Mouse (Mus musculus) embryo, embryonic 11 days (tissue): ENCODE data around the gene Rptor.

Experiments used
- DNase-seq: peaks from one replicate; pipeline ENCODE4 v3.0.0-alpha.2; 2015

The Rptor gene

GRCm38 (mm10) chr11:119942201-119942726 is 339.6 kb downstream of the Rptor start:
- DNase-seq: no peak

DNA sequence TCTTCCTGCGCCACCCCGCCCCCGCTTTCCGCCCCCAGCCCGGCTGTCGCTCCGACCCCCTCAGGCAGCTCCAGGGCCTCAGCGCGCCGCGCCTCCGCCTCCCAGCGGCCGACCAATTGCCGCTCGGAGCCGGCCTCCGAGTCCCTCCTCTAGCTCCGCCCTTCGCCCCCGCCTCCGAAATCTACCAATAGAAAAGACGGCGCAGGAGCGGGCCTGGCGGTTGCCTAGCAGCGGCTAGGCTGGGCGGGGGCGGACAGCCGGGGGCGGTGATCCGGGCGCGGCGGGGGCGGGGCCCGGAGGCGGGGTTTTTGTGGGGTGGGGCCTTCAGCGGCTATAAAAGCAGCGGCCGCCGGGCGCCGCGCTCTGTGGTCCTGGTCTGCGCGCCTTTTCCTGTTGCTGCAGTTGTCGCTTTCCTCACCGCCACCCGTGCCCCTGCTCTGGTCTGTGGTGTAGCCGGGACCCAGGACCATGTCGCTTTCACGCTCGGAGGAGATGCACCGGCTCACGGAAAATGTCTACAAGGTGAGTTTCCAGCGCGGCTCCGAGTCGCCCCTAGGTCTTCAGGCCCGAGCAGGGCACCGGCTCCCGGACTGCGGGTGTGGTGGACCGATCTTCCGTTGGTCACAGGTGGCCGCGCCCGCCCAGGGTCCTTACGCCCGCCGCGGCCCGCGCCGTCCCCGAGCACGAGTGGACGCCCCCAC is 340.2 kb downstream of the Rptor start, which contains the start of gene Baiap2:
TSS of gene Baiap2 (plus strand) at position 37 of the 701 bp plus-strand sequence.
- DNase-seq: peak; percentile 99

DNA sequence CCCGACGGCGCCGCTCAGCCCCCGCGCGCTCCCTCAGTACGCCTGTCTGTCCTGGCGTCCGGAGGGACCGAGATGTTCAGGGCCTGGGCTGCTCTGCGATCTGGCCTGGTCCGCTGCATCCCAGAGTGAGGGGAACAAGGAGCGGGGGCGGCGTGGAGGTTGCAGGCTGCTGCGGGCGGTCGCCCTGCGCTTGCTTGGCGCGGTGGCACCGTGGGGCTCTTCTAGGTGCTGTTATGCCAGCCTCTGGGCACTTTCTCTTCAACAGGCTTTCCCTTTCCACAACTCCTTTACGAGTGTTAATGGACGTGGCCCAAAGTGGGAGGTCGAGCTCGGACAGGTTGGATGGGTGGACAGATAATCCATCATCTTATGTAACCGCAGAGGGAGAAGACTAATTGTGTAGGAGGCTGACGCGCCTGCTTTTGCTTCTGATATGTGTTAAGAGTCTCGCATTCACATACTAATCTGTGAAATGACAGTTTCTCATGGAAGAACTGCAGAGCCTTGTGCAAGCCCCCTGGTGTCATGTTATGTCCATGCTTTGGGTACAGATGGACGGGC is 340.8 kb downstream of the Rptor start:
- no peak for DNase-seq

DNA sequence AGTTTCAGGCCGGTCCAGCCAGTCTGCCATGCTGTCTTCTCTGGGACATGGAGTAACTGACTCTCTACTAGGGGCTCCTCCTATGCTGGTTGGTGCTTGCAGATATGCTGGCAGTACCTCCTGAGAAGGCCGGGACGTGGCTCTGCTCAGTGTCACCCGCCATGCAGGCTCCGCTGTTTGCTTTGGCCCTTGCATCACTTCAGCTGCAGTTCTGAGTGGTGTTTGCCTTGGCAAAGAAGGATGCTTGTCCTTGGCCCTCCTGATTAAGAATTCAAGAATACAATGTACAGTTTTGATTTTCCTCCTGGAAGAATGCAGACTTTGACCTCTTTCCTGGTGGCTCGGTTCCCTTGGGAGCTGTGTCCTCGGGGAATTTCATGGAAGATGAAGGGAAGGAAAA is 342.6 kb downstream of the Rptor start:
- no peak for DNase-seq

GRCm38 (mm10) chr11:119947426-119947825 is 344.7 kb downstream of the Rptor start:
- no peak for DNase-seq

- no peak for DNase-seq
Measured at GRCm38 (mm10) chr11:119947897-119948296, 345.2 kb downstream of the Rptor start.

- DNase-seq: no peak
Measured at GRCm38 (mm10) chr11:119948305-119948704, 345.6 kb downstream of the Rptor start.

- DNase-seq: no peak
Measured at GRCm38 (mm10) chr11:119948803-119949202, 346.1 kb downstream of the Rptor start.
